Mouse (Mus musculus): ENCODE results near the gene Zmiz1. TPM values are rescaled to one million over a fixed set of nuclear protein-coding genes. Genes with fewer than 3 reads are reported as not detected.

Zmiz1 gene
- total and polyA plus RNA-seq, 3 experiments = 3.7 to 45.8 (median 11.1) TPM

GRCm38 (mm10) chr14:25620766-25621165 is 161.8 kb downstream of the Zmiz1 start:
- peaks cover 11 to 86% of the 10 kb centered on the region in 2 experiments for H3K4me1 ChIP-seq (ENCODE audit: control insufficient read depth in 1 of 2, insufficient read depth in 2 of 2)
- H3K9me3 ChIP-seq (replicated peaks; ENCODE audit: low read length) = no peaks in the 10 kb centered on the region
- H3K27ac ChIP-seq (ENCODE audit: insufficient read depth, low read depth) = no peak overlapping the region
- DNase-seq (ENCODE audit: extremely low read depth) = no peak
- 0 out of 2 replicates have a peak, but pooled peaks cover 1% of the 10 kb centered on the region for H3K79me2 ChIP-seq (replicated peaks; ENCODE audit: control insufficient read depth, extremely low read depth, insufficient read depth, poor library complexity, severe bottlenecking)
- no peak overlapping the region for H3K4me3 ChIP-seq (replicated peaks in 1 of 3; ENCODE audit: low read depth in 2 of 3, low read length in 2 of 3, poor library complexity in 1 of 3)
- no peak overlapping the region for H3K9ac ChIP-seq (ENCODE audit: insufficient read depth, low read depth)
- H3K27me3 ChIP-seq (replicated peaks) = no peaks in the 10 kb centered on the region
- H3K4me2 ChIP-seq (ENCODE audit: insufficient read depth, low read depth, poor library complexity, severe bottlenecking) = no peak overlapping the region
- dilution Hi-C loops (cut with MboI; ENCODE audit: extremely low pct_ligation_motif_present, extremely low pct_unique_long_range_greater_than_20kb, low sequenced_read_pairs) = no loop called here
- peaks cover 26 to 92% of the 10 kb centered on the region in 2 experiments for H3K36me3 ChIP-seq (replicated peaks in 1 of 2; ENCODE audit: control insufficient read depth in 1 of 2, insufficient read depth in 1 of 2, low read length in 1 of 2)
- in situ Hi-C loops (cut with MboI; ENCODE audit: low pct_ligation_motif_present, low pct_unique_long_range_greater_than_20kb, low sequenced_read_pairs) = loop anchor here (25.0 kb wide), 1 partner anchor 1133 kb away; the partner anchor contains the start of genes Polr3a and Rps24
- TF ChIP-seq SMC3 (IDR thresholded peaks at IDR 0.05; ENCODE audit: low read depth, low read length) = no peak
- TF ChIP-seq RCOR1 (conservative IDR thresholded peaks at IDR 0.05; ENCODE audit: low read depth, low read length) = no peak
- TF ChIP-seq MEF2A (IDR thresholded peaks at IDR 0.05; ENCODE audit: borderline replicate concordance, low read depth, low read length) = no peak
- no peak for TF ChIP-seq USF2 (conservative IDR thresholded peaks at IDR 0.05; ENCODE audit: low read depth, low read length)
- TF ChIP-seq UBTF (IDR thresholded peaks at IDR 0.05; ENCODE audit: low read depth, low read length) = no peak
- TF ChIP-seq ZKSCAN1 (IDR thresholded peaks at IDR 0.05; ENCODE audit: borderline replicate concordance, low read depth, low read length) = no peak

- H3K4me1 ChIP-seq (ENCODE audit: control insufficient read depth in 1 of 2, insufficient read depth in 2 of 2) = peaks cover 13 to 84% of the 10 kb centered on the region in 2 experiments
- dilution Hi-C loops (cut with MboI; ENCODE audit: extremely low pct_ligation_motif_present, extremely low pct_unique_long_range_greater_than_20kb, low sequenced_read_pairs) = no loop called here
Observed at GRCm38 (mm10) chr14:25623698-25624097, 164.7 kb downstream of the Zmiz1 start.

More at GRCm38 (mm10) chr14:25623698-25624097, 164.7 kb downstream of the Zmiz1 start:
- H3K79me2 ChIP-seq (replicated peaks; ENCODE audit: control insufficient read depth, extremely low read depth, insufficient read depth, poor library complexity, severe bottlenecking) = no peaks in the 10 kb centered on the region
- no peaks in the 10 kb centered on the region for H3K27me3 ChIP-seq (replicated peaks)
- H3K9ac ChIP-seq (ENCODE audit: insufficient read depth, low read depth) = no peak overlapping the region
- H3K36me3 ChIP-seq (replicated peaks in 1 of 2; ENCODE audit: control insufficient read depth in 1 of 2, insufficient read depth in 1 of 2, low read length in 1 of 2) = peaks cover 33 to 96% of the 10 kb centered on the region in 2 experiments
- no peaks in the 10 kb centered on the region for H3K9me3 ChIP-seq (replicated peaks; ENCODE audit: low read length)
- H3K4me3 ChIP-seq (replicated peaks in 1 of 3; ENCODE audit: low read depth in 2 of 3, low read length in 2 of 3, poor library complexity in 1 of 3) = no peak overlapping the region
- no peak for DNase-seq (ENCODE audit: extremely low read depth)
- H3K4me2 ChIP-seq (ENCODE audit: insufficient read depth, low read depth, poor library complexity, severe bottlenecking) = no peak overlapping the region
- in situ Hi-C loops (cut with MboI; ENCODE audit: low pct_ligation_motif_present, low pct_unique_long_range_greater_than_20kb, low sequenced_read_pairs) = loop anchor here (25.0 kb wide), 1 partner anchor 1136 kb away; the partner anchor contains the start of genes Polr3a and Rps24
- TF ChIP-seq EP300 (IDR thresholded peaks at IDR 0.05; ENCODE audit: low read length) (no peak), IRF4 (IDR thresholded peaks at IDR 0.05; ENCODE audit: low read depth, low read length) (no peak), PAX5 (IDR thresholded peaks at IDR 0.05; ENCODE audit: low read length) (no peak), MYC (IDR thresholded peaks at IDR 0.05; ENCODE audit: low read depth, low read length) (no peak), ZC3H11A (IDR thresholded peaks at IDR 0.05; ENCODE audit: low read depth, low read length) (no peak), MAZ (IDR thresholded peaks at IDR 0.05; ENCODE audit: low read depth, low read length) (no peak), TCF12 (IDR thresholded peaks at IDR 0.05; ENCODE audit: low read depth, low read length) (no peak), ELF1 (IDR thresholded peaks at IDR 0.05; ENCODE audit: low read depth, low read length) (no peak), ZMIZ1 (IDR thresholded peaks at IDR 0.05; ENCODE audit: low read depth, low read length) (no peak), SIN3A (IDR thresholded peaks at IDR 0.05; ENCODE audit: low read length) (no peak), POLR2A (IDR thresholded peaks at IDR 0.05; ENCODE audit: low read depth, low read length) (no peak), JUND (conservative IDR thresholded peaks at IDR 0.05; ENCODE audit: low read depth, low read length) (no peak), RAD21 (IDR thresholded peaks at IDR 0.05; ENCODE audit: low read depth, low read length) (no peak), ETS1 (conservative IDR thresholded peaks at IDR 0.05; ENCODE audit: low read depth, low read length) (no peak), CHD1 (IDR thresholded peaks at IDR 0.05; ENCODE audit: low read depth, low read length) (no peak), POLR2AphosphoS2 (IDR thresholded peaks at IDR 0.05; ENCODE audit: low read depth, low read length) (no peak), BHLHE40 (IDR thresholded peaks at IDR 0.05; ENCODE audit: low read depth, low read length) (no peak), SMC3 (IDR thresholded peaks at IDR 0.05; ENCODE audit: low read depth, low read length) (no peak), USF1 (IDR thresholded peaks at IDR 0.05; ENCODE audit: low read depth, low read length) (no peak), MAX (IDR thresholded peaks at IDR 0.05; ENCODE audit: low read length) (no peak)
- no peak overlapping the region for H3K27ac ChIP-seq (ENCODE audit: insufficient read depth, low read depth)

Measured in CH12.LX (cell line).